ENCODE assay signal across 10 mouse cellular contexts in genomic region chr11:96034116-96034515, GRCm38 (mm10). TPM values are rescaled to one million over a fixed set of nuclear protein-coding genes. Genes with fewer than 3 reads are reported as not detected.
A peak's percentile ranks its signal among the peaks of the same experiment; 100 is the strongest.
DNase-seq lines count a peak whose midpoint lies in the region; ATAC-seq and TF ChIP-seq lines count a peak whose summit lies in the region.
"Had no signal": no experiment of that assay in that cellular context is flagged by ENCODE, and none has a peak within 500 bp of the region (broad histone marks: within the 10 kb centered on the region; RNA-seq: fewer than 3 reads in every experiment).

No protein-coding gene starts in this region.

- no peak for TF ChIP-seq EP300 in ES-Bruce4 (IDR thresholded peaks at IDR 0.05; ENCODE audit: insufficient read depth, low read depth, low read length)

- peak overlapping the region; percentile 61 for H3K27ac ChIP-seq in heart, embryonic 13.5 days (replicated peaks)
- H3K27ac ChIP-seq in ES-Bruce4 (ENCODE audit: insufficient read depth, low read length), result peak overlapping the region; percentile 86
- peak overlapping the region; percentile 85 for H3K27ac ChIP-seq in midbrain, embryonic 10.5 days (replicated peaks)

- no peaks in the 10 kb centered on the region; the same call in 1 of the 2 replicates for H3K27me3 ChIP-seq in heart, embryonic 13.5 days (replicated peaks)
- H3K27me3 ChIP-seq in ES-Bruce4 (ENCODE audit: control insufficient read depth, insufficient read depth, low read length, poor library complexity, severe bottlenecking), result no peaks in the 10 kb centered on the region
- no peaks in the 10 kb centered on the region for H3K27me3 ChIP-seq in midbrain, embryonic 10.5 days (ENCODE audit: low read depth, poor library complexity, severe bottlenecking)
- H3K27me3 ChIP-seq: Patski had no signal

- WGBS in heart, embryonic 13.5 days, result 40% methylated on average over 8 of the region's 8 CpGs
- 47% methylated on average over 8 of the region's 8 CpGs for WGBS in midbrain, embryonic 10.5 days

- no peak for DNase-seq in heart, adult 8-10 months (ENCODE audit: low spot score)
- DNase-seq in midbrain, embryonic 10.5 days (ENCODE audit: low spot score), result no peak
- DNase-seq in layer of hippocampus, postnatal 25 days (ENCODE audit: extremely low spot score in 1 of 2, low spot score in 1 of 2), result no peak
- no peak for DNase-seq in layer of hippocampus, postnatal 10 days (ENCODE audit: low spot score in 2 of 2)

- no peak for TF ChIP-seq POLR2A in ES-Bruce4 (IDR thresholded peaks at IDR 0.05; ENCODE audit: insufficient read depth, low read length)

- H3K36me3 ChIP-seq in heart, embryonic 13.5 days, result peaks cover 17% of the 10 kb centered on the region
- H3K36me3 ChIP-seq in ES-Bruce4 (ENCODE audit: control insufficient read depth, insufficient read depth, low read length, poor library complexity, severe bottlenecking), result peaks cover 2% of the 10 kb centered on the region; the same call in 1 of the 2 replicates
- H3K36me3 ChIP-seq in midbrain, embryonic 10.5 days, result peaks cover 16% of the 10 kb centered on the region

- H3K4me3 ChIP-seq in heart, embryonic 13.5 days, result peak overlapping the region; percentile 83
- H3K4me3 ChIP-seq in ES-Bruce4 (ENCODE audit: low read depth, low read length), result peak overlapping the region; percentile 100
- peak overlapping the region; percentile 84 for H3K4me3 ChIP-seq in midbrain, embryonic 10.5 days

- ATAC-seq in heart, embryonic 13.5 days (ENCODE audit: extremely low read depth, insufficient number of reproducible peaks, low FRiP score, low TSS enrichment), result no peak
- ATAC-seq in granulocyte monocyte progenitor cell, adult 5-6 weeks (replicated peaks; ENCODE audit: poor library complexity, severe bottlenecking), result 0 out of 2 replicates have a peak, but pooled peaks have one; percentile 22
- no peak for ATAC-seq in megakaryocyte-erythroid progenitor cell, adult 5-6 weeks (replicated peaks; ENCODE audit: low FRiP score, low TSS enrichment, poor library complexity, severe bottlenecking)

- peaks cover 3% of the 10 kb centered on the region; the same call in 1 of the 2 replicates for H3K9me3 ChIP-seq in heart, embryonic 13.5 days
- no peaks in the 10 kb centered on the region for H3K9me3 ChIP-seq in ES-Bruce4 (replicated peaks; ENCODE audit: control insufficient read depth, insufficient read depth, low read length, poor library complexity, severe bottlenecking)
- no peaks in the 10 kb centered on the region for H3K9me3 ChIP-seq in midbrain, embryonic 10.5 days (replicated peaks)

- peak overlapping the region; percentile 91 for H3K9ac ChIP-seq in heart, embryonic 13.5 days
- H3K9ac ChIP-seq in ES-Bruce4 (ENCODE audit: low read depth, poor library complexity, severe bottlenecking), result peak overlapping the region; percentile 85

- TF ChIP-seq CTCF in ES-Bruce4 (IDR thresholded peaks at IDR 0.05; ENCODE audit: low read depth, low read length), result no peak

- H3K4me1 ChIP-seq in heart, embryonic 13.5 days, result peaks cover 22% of the 10 kb centered on the region
- H3K4me1 ChIP-seq in ES-Bruce4 (ENCODE audit: control insufficient read depth, insufficient read depth, low read length), result no peaks in the 10 kb centered on the region
- H3K4me1 ChIP-seq in midbrain, embryonic 10.5 days, result peaks cover 20% of the 10 kb centered on the region

- H3K4me2 ChIP-seq in heart, embryonic 13.5 days, result peak overlapping the region; percentile 95

RNA-seq across cellular contexts. Expression of gene Snf8, which starts 0.6 kb away (rescaled TPM):
- polyA plus RNA-seq in heart, embryonic 13.5 days (2015; fragmentation: Nextera tagmentation; extraction: Ambion mirVana), result 68.3 and 74.7 TPM in 2 replicates
- 10 to 100 TPM; 41.5 to 49.4 (median 46.7) TPM for total RNA-seq in heart, adult 8-10 months (2022)
- 56.1 and 62.1 TPM in 2 replicates for polyA plus RNA-seq in ES-Bruce4 (2011; ENCODE audit: insufficient read depth, insufficient read length, low read depth, missing spikeins)
- total RNA-seq in granulocyte monocyte progenitor cell, adult 5-6 weeks (2014; fragmentation: Nextera tagmentation), result 88.7 and 94.9 TPM in 2 replicates
- 37.0 and 44.1 TPM in 2 replicates for total RNA-seq in granulocyte monocyte progenitor cell, adult 5-6 weeks (2017)
- polyA plus RNA-seq in midbrain, embryonic 10.5 days (2016; fragmentation: Nextera tagmentation; extraction: Ambion mirVana), result 106 and 110 TPM in 2 replicates
- 94.1 and 96.1 TPM in 2 replicates for total RNA-seq in megakaryocyte-erythroid progenitor cell, adult 5-6 weeks (2014; fragmentation: Nextera tagmentation)
- 37.3 and 54.3 TPM in 2 replicates for total RNA-seq in megakaryocyte-erythroid progenitor cell, adult 5-6 weeks (2017)
- total RNA-seq in layer of hippocampus, postnatal 25 days (2021), result 100 to 1,000 TPM in 1 of 2 experiments, 10 to 100 TPM in 1; 99.8 to 103 TPM
- 10 to 100 TPM; 91.6 to 93.2 TPM for total RNA-seq in layer of hippocampus, postnatal 10 days (2021)

RNA-seq across cellular contexts. Expression of gene Gip, which starts 9.8 kb away (rescaled TPM):
- polyA plus RNA-seq in heart, embryonic 13.5 days (2015; fragmentation: Nextera tagmentation; extraction: Ambion mirVana), result not detected in 2 replicates
- total RNA-seq in heart, adult 8-10 months (2022), result not detected
- not detected in 2 replicates for polyA plus RNA-seq in ES-Bruce4 (2011; ENCODE audit: insufficient read depth, insufficient read length, low read depth, missing spikeins)
- total RNA-seq in granulocyte monocyte progenitor cell, adult 5-6 weeks (2014; fragmentation: Nextera tagmentation), result not detected in 2 replicates
- not detected in 2 replicates for total RNA-seq in granulocyte monocyte progenitor cell, adult 5-6 weeks (2017)
- not detected in 2 replicates for polyA plus RNA-seq in midbrain, embryonic 10.5 days (2016; fragmentation: Nextera tagmentation; extraction: Ambion mirVana)
- not detected in 2 replicates for total RNA-seq in megakaryocyte-erythroid progenitor cell, adult 5-6 weeks (2014; fragmentation: Nextera tagmentation)
- not detected in 2 replicates for total RNA-seq in megakaryocyte-erythroid progenitor cell, adult 5-6 weeks (2017)
- total RNA-seq in layer of hippocampus, postnatal 25 days (2021), result not detected
- not detected for total RNA-seq in layer of hippocampus, postnatal 10 days (2021)
- polyA plus RNA-seq: gonadal fat pad, adult 2 months; Patski had no signal

RNA-seq across cellular contexts. Expression of gene Igf2bp1, which starts 28.4 kb away (rescaled TPM):
- 39.3 and 42.0 TPM in 2 replicates for polyA plus RNA-seq in heart, embryonic 13.5 days (2015; fragmentation: Nextera tagmentation; extraction: Ambion mirVana)
- total RNA-seq in heart, adult 8-10 months (2022), result under 1 TPM in 2 of 4 experiments, not detected in 2; 0.03 TPM
- 379 and 392 TPM in 2 replicates for polyA plus RNA-seq in ES-Bruce4 (2011; ENCODE audit: insufficient read depth, insufficient read length, low read depth, missing spikeins)
- not detected in 2 replicates for total RNA-seq in granulocyte monocyte progenitor cell, adult 5-6 weeks (2014; fragmentation: Nextera tagmentation)
- total RNA-seq in granulocyte monocyte progenitor cell, adult 5-6 weeks (2017), result under 0.01 TPM in 1 of 2 replicates, not detected in the other
- polyA plus RNA-seq in midbrain, embryonic 10.5 days (2016; fragmentation: Nextera tagmentation; extraction: Ambion mirVana), result 176 and 190 TPM in 2 replicates
- total RNA-seq in megakaryocyte-erythroid progenitor cell, adult 5-6 weeks (2014; fragmentation: Nextera tagmentation), result 0.02 TPM in 1 of 2 replicates, not detected in the other
- total RNA-seq in megakaryocyte-erythroid progenitor cell, adult 5-6 weeks (2017), result not detected in 2 replicates
- total RNA-seq in layer of hippocampus, postnatal 25 days (2021), result under 1 TPM in 1 of 2 experiments, not detected in 1; 0.12 TPM
- under 1 TPM; 0.47 to 0.50 TPM for total RNA-seq in layer of hippocampus, postnatal 10 days (2021)

RNA-seq across cellular contexts. Expression of gene Ube2z, which starts 31.1 kb away (rescaled TPM):
- 31.5 and 33.1 TPM in 2 replicates for polyA plus RNA-seq in heart, embryonic 13.5 days (2015; fragmentation: Nextera tagmentation; extraction: Ambion mirVana)
- 10 to 100 TPM; 28.1 to 32.7 (median 30.7) TPM for total RNA-seq in heart, adult 8-10 months (2022)
- polyA plus RNA-seq in ES-Bruce4 (2011; ENCODE audit: insufficient read depth, insufficient read length, low read depth, missing spikeins), result 85.7 and 86.6 TPM in 2 replicates
- 29.1 and 34.1 TPM in 2 replicates for total RNA-seq in granulocyte monocyte progenitor cell, adult 5-6 weeks (2014; fragmentation: Nextera tagmentation)
- total RNA-seq in granulocyte monocyte progenitor cell, adult 5-6 weeks (2017), result 17.2 and 20.8 TPM in 2 replicates
- 25.0 and 27.0 TPM in 2 replicates for polyA plus RNA-seq in midbrain, embryonic 10.5 days (2016; fragmentation: Nextera tagmentation; extraction: Ambion mirVana)
- total RNA-seq in megakaryocyte-erythroid progenitor cell, adult 5-6 weeks (2014; fragmentation: Nextera tagmentation), result 25.4 and 27.5 TPM in 2 replicates
- 14.6 and 19.4 TPM in 2 replicates for total RNA-seq in megakaryocyte-erythroid progenitor cell, adult 5-6 weeks (2017)
- total RNA-seq in layer of hippocampus, postnatal 25 days (2021), result 10 to 100 TPM; 51.6 to 58.2 TPM
- 10 to 100 TPM; 56.6 to 57.8 TPM for total RNA-seq in layer of hippocampus, postnatal 10 days (2021)

RNA-seq across cellular contexts. Expression of gene Atp5g1, which starts 41.4 kb away (rescaled TPM):
- 1,502 and 1,689 TPM in 2 replicates for polyA plus RNA-seq in heart, embryonic 13.5 days (2015; fragmentation: Nextera tagmentation; extraction: Ambion mirVana)
- 1,000 to 10,000 TPM; 3,689 to 3,785 (median 3,746) TPM for total RNA-seq in heart, adult 8-10 months (2022)
- polyA plus RNA-seq in ES-Bruce4 (2011; ENCODE audit: insufficient read depth, insufficient read length, low read depth, missing spikeins), result 184 and 191 TPM in 2 replicates
- total RNA-seq in granulocyte monocyte progenitor cell, adult 5-6 weeks (2014; fragmentation: Nextera tagmentation), result 618 and 720 TPM in 2 replicates
- 72.3 and 102 TPM in 2 replicates for total RNA-seq in granulocyte monocyte progenitor cell, adult 5-6 weeks (2017)
- polyA plus RNA-seq in midbrain, embryonic 10.5 days (2016; fragmentation: Nextera tagmentation; extraction: Ambion mirVana), result 534 and 550 TPM in 2 replicates
- 878 and 1,130 TPM in 2 replicates for total RNA-seq in megakaryocyte-erythroid progenitor cell, adult 5-6 weeks (2014; fragmentation: Nextera tagmentation)
- total RNA-seq in megakaryocyte-erythroid progenitor cell, adult 5-6 weeks (2017), result 87.7 and 137 TPM in 2 replicates
- 100 to 1,000 TPM; 430 to 475 TPM for total RNA-seq in layer of hippocampus, postnatal 25 days (2021)
- 100 to 1,000 TPM; 583 to 624 TPM for total RNA-seq in layer of hippocampus, postnatal 10 days (2021)
